Mouse (Mus musculus) heart, embryonic 16.5 days (tissue): ENCODE data around the gene Trir. TPM values are rescaled to one million over a fixed set of nuclear protein-coding genes. Genes with fewer than 3 reads are reported as not detected.

ENCODE experiments used
- ATAC-seq: fragments of 200-750 bp; cut with Nextera tagmentation; replicated peaks from 2 replicates; pipeline ENCODE4 v1.8.0; 2017; ENCODE audit warnings: moderate number of reproducible peaks; ENCODE audit not compliant: insufficient read depth, low FRiP score; ENCODE audit errors: extremely low read depth
- H3K27ac ChIP-seq: fragments of 300-500 bp; sonication (generic); 2 replicates; pipeline ENCODE4 v1.5.1; 2014; ENCODE audit warnings: mild to moderate bottlenecking, low read length, control low read depth, moderate library complexity
- H3K27me3 ChIP-seq: fragments of 300-500 bp; sonication (generic); 2 replicates; pipeline ENCODE4 v1.6.1; 2014; ENCODE audit warnings: low read length, mixed read lengths; ENCODE audit not compliant: control insufficient read depth, insufficient read depth
- H3K36me3 ChIP-seq: fragments of 300-500 bp; sonication (generic); 2 replicates; pipeline ENCODE4 v1.6.1; 2014; ENCODE audit not compliant: control insufficient read depth, insufficient read depth
- H3K4me1 ChIP-seq: fragments of 300-500 bp; sonication (generic); 2 replicates; pipeline ENCODE4 v1.6.1; 2014; ENCODE audit warnings: low read length, mixed read lengths; ENCODE audit not compliant: control insufficient read depth, insufficient read depth
- H3K4me2 ChIP-seq: fragments of 300-500 bp; sonication (generic); 2 replicates; pipeline ENCODE4 v1.6.1; 2014; ENCODE audit warnings: low read depth, mild to moderate bottlenecking, control low read depth, low read length
- H3K4me3 ChIP-seq: fragments of 300-500 bp; sonication (generic); 2 replicates; pipeline ENCODE4 v1.5.1; 2014; ENCODE audit warnings: mild to moderate bottlenecking, control low read depth, low read length
- H3K9ac ChIP-seq: fragments of 300-500 bp; sonication (generic); 2 replicates; pipeline ENCODE4 v1.6.1; 2014; ENCODE audit warnings: low read length, control low read depth
- H3K9me3 ChIP-seq: fragments of 300-500 bp; sonication (generic); replicated peaks from 2 replicates; pipeline ENCODE4 v1.6.1; 2016; ENCODE audit warnings: low read length; ENCODE audit not compliant: control insufficient read depth
- WGBS: fragments of 180-500 bp; shearing (Covaris S2); extraction: QIAGEN DNeasy Blood & Tissue Kit; methylation state at CpG from one replicate; pipeline ENCODE4 v1.1.7; 2014; 5-methylcytosine and 5-hydroxymethylcytosine counted together
- polyA plus RNA-seq: library from polyadenylated mRNA; unstranded; fragments of >200 nt; fragmentation: Nextera tagmentation; extraction: Ambion mirVana; gene quantifications from 2 replicates; pipeline ENCODE4 v1.2.1, GENCODE M21; 2015

Gene Trir
- polyA plus RNA-seq, 1 experiment from 2014 or later, result 76.5 TPM

GRCm38 (mm10) chr8:85037681-85038531 is 11.3 kb downstream of the Trir start:
- Histone ChIP-seq H3K9me3 (no peaks in the 10 kb centered on the region), H3K9ac (peak overlapping the region; percentile 96), H3K27me3 (no peaks in the 10 kb centered on the region), H3K36me3 (peaks cover 12% of the 10 kb centered on the region), H3K4me3 (peak overlapping the region; percentile 95), H3K4me1 (peaks cover 20% of the 10 kb centered on the region), H3K27ac (peak overlapping the region; percentile 98), H3K4me2 (peak overlapping the region; percentile 87)
- under 1% methylated on average over 57 of the region's 57 CpGs for WGBS
- ATAC-seq, result no peak

GRCm38 (mm10) chr8:85043619-85044018 is 17.0 kb downstream of the Trir start:
- peaks cover 55% of the 10 kb centered on the region for H3K36me3 ChIP-seq
- WGBS, result 94% methylated on average over 6 of the region's 6 CpGs
- no peak overlapping the region for H3K4me3 ChIP-seq
- H3K4me2 ChIP-seq, result no peak overlapping the region
- no peaks in the 10 kb centered on the region for H3K27me3 ChIP-seq
- no peak overlapping the region for H3K27ac ChIP-seq
- peaks cover 4% of the 10 kb centered on the region for H3K4me1 ChIP-seq
- no peak for ATAC-seq
- no peak overlapping the region for H3K9ac ChIP-seq
- H3K9me3 ChIP-seq, result no peaks in the 10 kb centered on the region

DNA sequence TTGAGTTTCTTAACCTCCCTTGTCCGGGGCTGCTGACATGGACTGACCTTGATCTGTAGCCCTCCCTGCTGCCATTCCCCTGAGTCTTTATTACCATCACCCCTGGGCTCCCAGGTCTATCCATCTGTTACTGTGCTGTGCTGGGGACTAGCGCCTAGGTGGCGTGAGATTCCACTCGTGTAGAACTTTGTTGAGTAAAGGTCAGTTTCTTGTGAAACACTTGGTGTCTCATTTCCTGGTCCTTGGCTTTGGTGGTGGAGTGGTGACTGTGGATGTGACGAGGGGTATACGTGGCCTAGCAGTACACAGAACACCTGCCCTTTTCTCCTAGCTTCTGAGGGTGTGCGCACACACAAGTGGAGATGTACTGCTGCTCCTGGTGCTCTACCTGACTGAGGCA is 30.7 kb downstream of the Trir start:
- Histone ChIP-seq H3K4me3 (no peak overlapping the region), H3K9ac (no peak overlapping the region), H3K4me2 (no peak overlapping the region), H3K4me1 (peaks cover 3% of the 10 kb centered on the region), H3K9me3 (no peaks in the 10 kb centered on the region), H3K36me3 (peaks cover 36% of the 10 kb centered on the region), H3K27ac (no peak overlapping the region), H3K27me3 (no peaks in the 10 kb centered on the region)
- 79% methylated on average over 7 of the region's 7 CpGs for WGBS
- no peak for ATAC-seq

DNA sequence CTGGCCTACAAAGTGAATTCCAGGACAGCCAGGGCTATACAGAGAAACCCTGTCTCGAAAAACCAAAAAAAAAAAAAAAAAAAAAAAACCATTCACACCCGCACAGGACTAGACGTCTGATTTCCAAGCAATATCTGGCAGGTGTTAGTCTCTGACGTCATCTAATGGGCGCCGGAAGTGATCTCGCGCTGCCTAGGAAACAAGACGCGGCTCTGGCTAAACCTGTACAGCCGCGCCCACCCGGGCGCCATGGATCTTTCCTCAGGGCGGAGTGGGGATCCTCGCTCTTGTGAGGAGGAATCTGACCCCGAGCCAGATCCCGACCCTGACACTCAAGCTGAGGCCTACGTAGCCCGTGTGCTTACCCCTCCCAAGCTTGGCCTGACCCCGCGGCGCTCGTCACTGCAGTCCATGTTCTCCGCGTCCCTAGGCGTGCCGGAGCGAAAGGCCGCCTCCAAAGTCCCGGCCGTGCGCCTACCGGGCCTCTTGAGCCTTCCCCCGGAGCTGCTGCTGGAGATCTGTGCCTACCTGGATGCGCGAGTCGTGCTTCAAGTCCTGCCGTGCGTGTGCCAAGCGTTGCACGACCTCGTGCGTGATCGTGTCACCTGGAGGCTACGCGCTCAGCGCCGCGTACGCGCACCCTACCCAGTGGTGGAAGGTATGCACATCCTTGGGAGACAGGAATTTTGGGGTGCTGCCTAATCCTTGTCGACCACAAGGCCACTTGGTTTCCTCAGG is 33.4 kb downstream of the Trir start, which contains the start of gene Fbxw9:
Fbxw9 (plus strand) TSS at position 177 of the 738 bp plus-strand sequence.
- Histone ChIP-seq H3K9me3 (no peaks in the 10 kb centered on the region), H3K4me1 (peaks cover 3% of the 10 kb centered on the region), H3K27ac (no peak within 1 kb of the TSS), H3K4me3 (peak within 1 kb of the TSS; percentile 67), H3K27me3 (no peaks in the 10 kb centered on the region), H3K9ac (peak within 1 kb of the TSS; percentile 72), H3K4me2 (peak within 1 kb of the TSS; percentile 84), H3K36me3 (peaks cover 13% of the 10 kb centered on the region)
- ATAC-seq, result peak; percentile 90
- WGBS, result under 1% methylated on average over 52 of the region's 53 CpGs

- H3K4me1 ChIP-seq, result peaks cover 3% of the 10 kb centered on the region
- H3K4me2 ChIP-seq, result no peak overlapping the region
- H3K9me3 ChIP-seq, result no peaks in the 10 kb centered on the region
- H3K4me3 ChIP-seq, result no peak overlapping the region
- H3K27ac ChIP-seq, result no peak overlapping the region
- no peaks in the 10 kb centered on the region for H3K27me3 ChIP-seq
- peaks cover 3% of the 10 kb centered on the region for H3K36me3 ChIP-seq
- ATAC-seq, result no peak
- no peak overlapping the region for H3K9ac ChIP-seq
- 94% methylated on average over 4 of the region's 4 CpGs for WGBS
These were observed 36.0 kb downstream of the Trir start for GRCm38 (mm10) chr8:85062603-85063002.

- no peak for ATAC-seq
- Histone ChIP-seq H3K4me1 (peaks cover 3% of the 10 kb centered on the region), H3K4me3 (no peak overlapping the region), H3K9me3 (no peaks in the 10 kb centered on the region), H3K4me2 (no peak overlapping the region), H3K36me3 (peaks cover 3% of the 10 kb centered on the region), H3K27ac (no peak overlapping the region), H3K27me3 (no peaks in the 10 kb centered on the region), H3K9ac (no peak overlapping the region)
- 33% methylated on average over 2 of the region's 2 CpGs for WGBS
These were observed 38.6 kb downstream of the Trir start for GRCm38 (mm10) chr8:85065213-85065612.

GRCm38 (mm10) chr8:85067155-85067554 is 40.5 kb downstream of the Trir start:
- no peak overlapping the region for H3K27ac ChIP-seq
- 93% methylated on average over 2 of the region's 2 CpGs for WGBS
- H3K9ac ChIP-seq, result no peak overlapping the region
- no peaks in the 10 kb centered on the region for H3K27me3 ChIP-seq
- H3K4me3 ChIP-seq, result no peak overlapping the region
- 0 out of 2 replicates have a peak, but pooled peaks cover 3% of the 10 kb centered on the region for H3K4me1 ChIP-seq
- H3K36me3 ChIP-seq, result peaks cover 3% of the 10 kb centered on the region
- no peak overlapping the region for H3K4me2 ChIP-seq
- ATAC-seq, result no peak
- no peaks in the 10 kb centered on the region for H3K9me3 ChIP-seq

DNA sequence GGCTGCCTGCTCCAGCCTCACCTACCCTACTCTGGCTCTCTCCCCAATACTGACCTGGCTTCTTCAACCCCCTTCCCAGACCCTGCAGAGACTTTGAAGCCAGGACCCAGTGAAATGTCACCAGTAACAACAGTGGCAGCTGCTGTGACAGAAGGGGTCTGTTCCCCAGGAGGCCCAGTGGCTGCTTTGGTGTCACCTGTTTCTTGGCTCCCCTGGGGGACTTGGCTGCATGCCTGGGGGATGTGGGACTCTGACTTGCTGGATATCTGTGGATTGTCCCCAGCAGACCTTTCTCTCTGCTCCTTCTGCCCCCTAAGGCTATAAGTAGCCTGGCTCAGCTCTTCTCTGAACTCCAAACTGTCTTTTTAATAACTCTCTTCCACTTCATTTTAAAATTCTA is 41.4 kb downstream of the Trir start, which contains the start of gene Gm5741:
Gm5741 (minus strand) TSS at position 1 of the 400 bp plus-strand sequence.
- H3K9ac ChIP-seq, result no peak within 1 kb of the TSS
- H3K4me3 ChIP-seq, result no peak within 1 kb of the TSS
- H3K27ac ChIP-seq, result no peak within 1 kb of the TSS
- no peaks in the 10 kb centered on the region for H3K36me3 ChIP-seq
- no peak within 1 kb of the TSS for H3K4me2 ChIP-seq
- no peak for ATAC-seq
- no peaks in the 10 kb centered on the region for H3K27me3 ChIP-seq
- no peaks in the 10 kb centered on the region for H3K9me3 ChIP-seq
- peaks cover 9% of the 10 kb centered on the region for H3K4me1 ChIP-seq

DNA sequence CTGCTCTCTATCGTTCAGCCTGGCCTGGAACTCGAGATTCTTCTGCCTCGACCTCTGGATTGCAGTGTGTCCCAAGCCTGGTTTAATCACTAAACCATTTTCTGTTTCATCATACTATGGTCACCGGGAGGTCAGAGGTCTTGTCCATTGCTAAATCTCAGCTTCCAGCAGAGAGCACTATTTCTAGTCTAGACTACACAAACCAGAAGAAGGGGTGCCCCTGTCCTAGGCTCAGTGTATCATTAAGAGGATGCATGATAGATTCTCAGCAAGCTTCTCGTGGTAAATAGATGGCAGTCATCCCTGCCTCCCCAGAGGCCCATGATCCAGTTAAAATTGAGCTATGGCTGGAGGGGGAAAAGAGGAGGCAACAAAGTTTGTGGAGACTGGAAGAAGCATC is 44.4 kb downstream of the Trir start:
- Histone ChIP-seq H3K9me3 (no peaks in the 10 kb centered on the region), H3K9ac (peak overlapping the region; percentile 96)

More for the DNA sequence above, 44.4 kb downstream of the Trir start:
- H3K27ac ChIP-seq, result peak overlapping the region; percentile 98
- H3K4me3 ChIP-seq, result peak overlapping the region; percentile 95
- WGBS, result 83% methylated on average over 5 of the region's 5 CpGs
- H3K27me3 ChIP-seq, result no peaks in the 10 kb centered on the region
- peaks cover 9% of the 10 kb centered on the region for H3K4me1 ChIP-seq
- peaks cover 19% of the 10 kb centered on the region for H3K36me3 ChIP-seq
- H3K4me2 ChIP-seq, result peak overlapping the region; percentile 87
- no peak for ATAC-seq
